Mouse (Mus musculus): Measurements from ENCODE around the gene Utrn.

DNA sequence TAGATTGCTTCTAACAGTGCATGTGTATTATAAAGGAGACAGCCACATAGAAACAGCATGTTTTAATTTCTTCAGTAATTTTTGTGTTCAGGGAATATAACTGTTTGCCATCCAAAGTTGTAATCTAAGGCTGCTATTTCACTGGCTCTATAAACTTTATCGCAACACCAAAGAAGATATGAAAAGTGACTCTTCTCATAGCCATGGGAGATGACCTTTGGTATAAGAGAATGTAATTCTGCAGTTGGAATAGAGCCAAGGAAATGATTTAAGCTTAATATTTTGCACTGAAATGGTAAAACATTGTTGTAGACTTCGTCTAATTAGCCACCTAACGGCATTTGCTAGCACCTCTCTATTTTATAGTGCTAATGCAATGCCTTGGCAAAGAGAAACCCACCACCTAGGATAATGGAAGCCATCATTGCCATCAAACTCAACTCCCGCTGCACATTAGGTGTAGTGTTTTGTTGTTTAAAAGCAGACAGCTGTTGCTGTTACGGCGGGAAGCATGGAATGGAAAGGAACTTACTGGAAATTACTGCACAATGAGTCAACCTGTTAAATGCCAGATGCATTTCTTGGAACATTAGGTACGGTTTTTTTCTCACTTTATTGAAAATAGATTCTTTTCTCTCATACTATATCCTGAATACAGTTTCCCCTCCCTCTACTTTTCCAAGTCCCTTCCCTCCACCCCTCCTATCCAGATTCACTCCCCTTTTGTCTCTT is 445.0 kb downstream of the Utrn start:
- TF ChIP-seq NELFE (IDR thresholded peaks at IDR 0.05; ENCODE audit: low read depth, low read length) (no peak), KAT2A (IDR thresholded peaks at IDR 0.05; ENCODE audit: insufficient replicate concordance, low read length) (no peak), MAX (IDR thresholded peaks at IDR 0.05; ENCODE audit: low read length) (no peak), RCOR1 (conservative IDR thresholded peaks at IDR 0.05; ENCODE audit: low read depth, low read length) (no peak), MYC (IDR thresholded peaks at IDR 0.05; ENCODE audit: low read depth, low read length) (no peak), CHD2 (IDR thresholded peaks at IDR 0.05; ENCODE audit: low read length) (no peak), USF2 (conservative IDR thresholded peaks at IDR 0.05; ENCODE audit: low read depth, low read length) (no peak), CTCF (conservative IDR thresholded peaks at IDR 0.05 in 1 of 2, IDR thresholded peaks at IDR 0.05 in 1 of 2; ENCODE audit: low read depth in 2 of 2, low read length in 2 of 2) (no peak), HCFC1 (IDR thresholded peaks at IDR 0.05; ENCODE audit: low read depth, low read length) (no peak), GABPA (IDR thresholded peaks at IDR 0.05; ENCODE audit: insufficient replicate concordance, low read depth, low read length) (no peak), MXI1 (IDR thresholded peaks at IDR 0.05; ENCODE audit: low read depth, low read length) (no peak), MEF2A (IDR thresholded peaks at IDR 0.05; ENCODE audit: borderline replicate concordance, low read depth, low read length) (no peak), ZC3H11A (IDR thresholded peaks at IDR 0.05; ENCODE audit: low read depth, low read length) (no peak), POLR2A (IDR thresholded peaks at IDR 0.05; ENCODE audit: low read depth, low read length) (no peak)
